Mouse (Mus musculus): ENCODE data around the gene Il1b. TPM values are rescaled to one million over a fixed set of nuclear protein-coding genes. Genes with fewer than 3 reads are reported as not detected.
A peak's percentile ranks its signal among the peaks of the same experiment; 100 is the strongest.

Il1b gene
- polyA plus RNA-seq (2012; ENCODE audit: insufficient read depth, low replicate concordance) = 2.2 and 4.8 TPM in 2 replicates

GRCm38 (mm10) chr2:129371039-129371438, at the start of gene Il1b:
Gene Il1b, minus strand, starts transcription at chr2:129371139.
- Histone ChIP-seq H3K36me3 (replicated peaks; ENCODE audit: low read length) (peaks cover 58% of the 10 kb centered on the region), H3K4me3 (replicated peaks) (peak within 1 kb of the TSS; percentile 87), H3K4me1 (peaks cover 94% of the 10 kb centered on the region), H3K27me3 (replicated peaks) (no peaks in the 10 kb centered on the region), H3K9me3 (no peaks in the 10 kb centered on the region)
- no peak for TF ChIP-seq GATA1 (IDR thresholded peaks at IDR 0.05; ENCODE audit: borderline replicate concordance, low read length)
- TF ChIP-seq FLI1 (IDR thresholded peaks at IDR 0.05; ENCODE audit: low read length) = no peak

GRCm38 (mm10) chr2:129419361-129419880, 48.5 kb upstream of the Il1b start:
- H3K4me3 ChIP-seq (replicated peaks) = no peak overlapping the region
- H3K9me3 ChIP-seq = peaks cover 4% of the 10 kb centered on the region; the same call in 1 of the 2 replicates
- TF ChIP-seq FLI1 (IDR thresholded peaks at IDR 0.05; ENCODE audit: low read length) = no peak
- TF ChIP-seq GATA1 (IDR thresholded peaks at IDR 0.05; ENCODE audit: borderline replicate concordance, low read length) = no peak
- H3K4me1 ChIP-seq = peaks cover 64% of the 10 kb centered on the region
- H3K36me3 ChIP-seq (replicated peaks; ENCODE audit: low read length) = peaks cover 4% of the 10 kb centered on the region
- H3K27me3 ChIP-seq (replicated peaks) = no peaks in the 10 kb centered on the region

DNA sequence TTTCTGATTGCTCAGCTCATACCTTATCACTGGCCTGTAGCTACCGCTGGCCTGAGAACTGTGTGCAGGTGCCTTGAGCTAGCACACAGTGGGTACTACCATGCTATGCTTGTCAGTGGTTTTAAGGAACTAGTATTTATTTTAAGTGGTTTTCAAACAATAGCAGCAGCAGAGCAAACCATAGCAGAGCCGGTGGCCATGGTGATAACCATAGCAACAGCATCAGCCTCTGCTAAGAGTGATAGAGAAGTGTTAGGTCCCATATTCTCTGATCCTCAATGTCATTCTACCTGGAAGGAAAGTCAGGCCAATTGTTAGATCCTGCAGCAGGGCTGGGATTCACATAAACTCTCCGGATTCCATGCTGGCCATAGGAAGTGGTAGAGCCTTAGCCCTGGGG, 43.7 kb upstream of the Il1b start:
- TF ChIP-seq GATA1 (IDR thresholded peaks at IDR 0.05; ENCODE audit: borderline replicate concordance, low read length) (no peak), FLI1 (IDR thresholded peaks at IDR 0.05; ENCODE audit: low read length) (no peak)
- H3K9me3 ChIP-seq = no peaks in the 10 kb centered on the region

DNA sequence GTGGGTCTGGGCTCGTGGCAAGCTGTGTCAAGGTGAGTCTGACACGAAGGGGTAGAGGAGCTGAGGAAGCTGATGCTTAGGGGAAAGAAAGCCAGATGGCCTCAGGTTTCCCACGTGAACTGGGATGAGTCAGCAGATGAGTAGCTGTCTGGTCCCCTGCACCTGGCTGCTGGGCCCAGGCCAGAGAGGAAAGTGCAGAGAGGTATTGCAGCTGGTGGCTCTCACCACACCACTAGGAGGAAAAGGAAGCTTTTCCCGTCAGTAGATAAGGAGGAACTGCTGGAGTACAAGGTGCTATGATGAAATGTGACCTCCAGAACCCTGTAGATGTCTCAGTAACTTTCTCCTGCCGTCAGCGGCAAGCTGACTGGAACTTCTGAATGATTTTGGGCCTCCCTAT, 42.5 kb upstream of the Il1b start:
- H3K4me1 ChIP-seq = peaks cover 85% of the 10 kb centered on the region
- no peak for TF ChIP-seq GATA1 (IDR thresholded peaks at IDR 0.05; ENCODE audit: borderline replicate concordance, low read length)
- no peak for TF ChIP-seq FLI1 (IDR thresholded peaks at IDR 0.05; ENCODE audit: low read length)

More for the DNA sequence above, 43.7 kb upstream of the Il1b start:
- no peak overlapping the region for H3K4me3 ChIP-seq (replicated peaks)
- no peaks in the 10 kb centered on the region for H3K27me3 ChIP-seq (replicated peaks)
- peaks cover 82% of the 10 kb centered on the region for H3K4me1 ChIP-seq
- H3K36me3 ChIP-seq (replicated peaks; ENCODE audit: low read length) = peaks cover 2% of the 10 kb centered on the region

DNA sequence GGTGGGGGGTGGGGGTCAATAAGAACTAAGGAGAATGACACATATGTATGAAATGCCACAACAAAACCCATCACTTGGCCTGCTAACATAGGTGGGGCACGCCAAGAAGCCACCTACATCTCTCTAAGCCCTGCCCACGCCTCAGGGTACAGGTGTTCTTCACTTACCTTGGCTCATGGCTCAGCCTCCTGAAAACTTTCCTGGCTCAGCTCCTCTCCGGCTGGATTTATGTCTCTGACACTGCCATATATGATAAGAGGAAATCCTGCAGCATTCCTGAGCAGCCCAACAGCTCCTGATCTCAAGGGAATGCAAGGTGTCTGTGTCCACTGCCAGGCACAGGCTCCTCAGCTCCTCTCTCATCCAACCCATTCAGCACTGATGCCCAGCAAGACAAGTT, 40.7 kb upstream of the Il1b start:
- no peak overlapping the region for H3K4me3 ChIP-seq (replicated peaks)
- TF ChIP-seq FLI1 (IDR thresholded peaks at IDR 0.05; ENCODE audit: low read length) (no peak), GATA1 (IDR thresholded peaks at IDR 0.05; ENCODE audit: borderline replicate concordance, low read length) (no peak)
- peaks cover 2% of the 10 kb centered on the region for H3K36me3 ChIP-seq (replicated peaks; ENCODE audit: low read length)
- no peaks in the 10 kb centered on the region for H3K9me3 ChIP-seq
- peaks cover 93% of the 10 kb centered on the region for H3K4me1 ChIP-seq
- no peaks in the 10 kb centered on the region for H3K27me3 ChIP-seq (replicated peaks)

More for the DNA sequence above, 42.5 kb upstream of the Il1b start:
- Histone ChIP-seq H3K4me3 (replicated peaks) (peak overlapping the region; percentile 39), H3K36me3 (replicated peaks; ENCODE audit: low read length) (peaks cover 2% of the 10 kb centered on the region), H3K27me3 (replicated peaks) (no peaks in the 10 kb centered on the region), H3K9me3 (no peaks in the 10 kb centered on the region)

- Histone ChIP-seq H3K4me3 (replicated peaks) (no peak overlapping the region), H3K36me3 (replicated peaks; ENCODE audit: low read length) (peaks cover 4% of the 10 kb centered on the region), H3K4me1 (peaks cover 98% of the 10 kb centered on the region), H3K9me3 (no peaks in the 10 kb centered on the region), H3K27me3 (replicated peaks) (no peaks in the 10 kb centered on the region)
- no peak for TF ChIP-seq FLI1 (IDR thresholded peaks at IDR 0.05; ENCODE audit: low read length)
- no peak for TF ChIP-seq GATA1 (IDR thresholded peaks at IDR 0.05; ENCODE audit: borderline replicate concordance, low read length)
Observed at GRCm38 (mm10) chr2:129410344-129410743, 39.4 kb upstream of the Il1b start.

- peak; percentile 81 for TF ChIP-seq GATA1 (IDR thresholded peaks at IDR 0.05; ENCODE audit: borderline replicate concordance, low read length)
- TF ChIP-seq FLI1 (IDR thresholded peaks at IDR 0.05; ENCODE audit: low read length) = no peak
- H3K36me3 ChIP-seq (replicated peaks; ENCODE audit: low read length) = peaks cover 10% of the 10 kb centered on the region
- no peaks in the 10 kb centered on the region for H3K9me3 ChIP-seq
- no peaks in the 10 kb centered on the region for H3K27me3 ChIP-seq (replicated peaks)
- peak overlapping the region; percentile 78 for H3K4me3 ChIP-seq (replicated peaks)
- H3K4me1 ChIP-seq = peaks cover 91% of the 10 kb centered on the region
Observed at GRCm38 (mm10) chr2:129408476-129408875, 37.5 kb upstream of the Il1b start.

DNA sequence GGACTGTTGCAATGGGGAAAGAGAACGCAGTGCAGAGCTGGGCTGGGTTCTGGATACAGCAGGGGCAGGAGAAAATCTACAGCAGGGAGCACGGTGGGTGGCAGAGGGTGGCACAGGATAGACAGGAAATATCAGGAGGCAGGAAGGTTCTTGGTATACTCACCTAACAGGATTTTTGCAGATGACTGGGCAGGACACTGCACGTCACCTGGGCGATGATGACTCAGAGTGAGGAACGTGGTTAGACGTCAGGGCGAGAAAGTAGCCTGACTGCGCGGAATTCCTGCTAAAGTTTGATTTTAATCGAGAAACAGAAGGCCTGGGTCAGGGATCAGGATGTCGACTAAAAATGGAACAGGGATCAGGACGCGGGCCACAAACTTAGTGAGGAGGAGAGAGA, 36.7 kb upstream of the Il1b start:
- Histone ChIP-seq H3K4me3 (replicated peaks) (no peak overlapping the region), H3K9me3 (no peaks in the 10 kb centered on the region), H3K36me3 (replicated peaks; ENCODE audit: low read length) (peaks cover 15% of the 10 kb centered on the region), H3K27me3 (replicated peaks) (no peaks in the 10 kb centered on the region), H3K4me1 (peaks cover 91% of the 10 kb centered on the region)
- no peak for TF ChIP-seq GATA1 (IDR thresholded peaks at IDR 0.05; ENCODE audit: borderline replicate concordance, low read length)
- no peak for TF ChIP-seq FLI1 (IDR thresholded peaks at IDR 0.05; ENCODE audit: low read length)

GRCm38 (mm10) chr2:129406508-129406907, 35.6 kb upstream of the Il1b start:
- no peak overlapping the region for H3K4me3 ChIP-seq (replicated peaks)
- no peaks in the 10 kb centered on the region for H3K9me3 ChIP-seq
- H3K27me3 ChIP-seq (replicated peaks) = no peaks in the 10 kb centered on the region
- peaks cover 15% of the 10 kb centered on the region for H3K36me3 ChIP-seq (replicated peaks; ENCODE audit: low read length)
- H3K4me1 ChIP-seq = peaks cover 91% of the 10 kb centered on the region
- TF ChIP-seq FLI1 (IDR thresholded peaks at IDR 0.05; ENCODE audit: low read length) = no peak
- no peak for TF ChIP-seq GATA1 (IDR thresholded peaks at IDR 0.05; ENCODE audit: borderline replicate concordance, low read length)

- no peak for TF ChIP-seq FLI1 (IDR thresholded peaks at IDR 0.05; ENCODE audit: low read length)
- TF ChIP-seq GATA1 (IDR thresholded peaks at IDR 0.05; ENCODE audit: borderline replicate concordance, low read length) = no peak
- H3K4me1 ChIP-seq = peaks cover 73% of the 10 kb centered on the region
Observed at GRCm38 (mm10) chr2:129403786-129404185, 32.8 kb upstream of the Il1b start.

More at GRCm38 (mm10) chr2:129403786-129404185, 32.8 kb upstream of the Il1b start:
- Histone ChIP-seq H3K36me3 (replicated peaks; ENCODE audit: low read length) (peaks cover 13% of the 10 kb centered on the region), H3K9me3 (no peaks in the 10 kb centered on the region), H3K4me3 (replicated peaks) (no peak overlapping the region), H3K27me3 (replicated peaks) (no peaks in the 10 kb centered on the region)
